Mouse (Mus musculus) B cell, adult 67 days (primary cell): ENCODE data around the gene Gm11034. TPM values are rescaled to one million over a fixed set of nuclear protein-coding genes. Genes with fewer than 3 reads are reported as not detected.

ENCODE experiments used
- total RNA-seq, 2 experiments: library from RNA; stranded (reverse); gene quantifications; 4 replicates each; pipeline ENCODE4 v1.2.4; 2023

The Gm11034 gene
- total RNA-seq: not detected

GRCm38 (mm10) chr8:72213536-72213935 lies at the start of gene Gm11034:
Gene Gm11034, minus strand, starts transcription at chr8:72213636.

GRCm38 (mm10) chr8:72239499-72240402 lies 26.3 kb upstream of the Gm11034 start, which contains the start of gene Ap1m1:
Gene Ap1m1, plus strand, starts transcription at chr8:72240018.

GRCm38 (mm10) chr8:72219541-72220363 lies 6.3 kb upstream of the Gm11034 start, which contains the start of gene Fam32a:
Gene Fam32a, plus strand, starts transcription at chr8:72219730.

GRCm38 (mm10) chr8:72212751-72213150 lies 685 bp downstream of the Gm11034 start, which contains the start of gene Cib3:
Gene Cib3, minus strand, starts transcription at chr8:72212837.

GRCm38 (mm10) chr8:72189417-72190214 lies 23.8 kb downstream of the Gm11034 start, which contains the start of gene Hsh2d:
Gene Hsh2d, plus strand, starts transcription at chr8:72189638.

Other genes starting within 250 kb of the Gm11034 start
- 100 to 1,000 TPM; 194 to 214 TPM for gene Cyp4f18, start 204.0 kb downstream of the Gm11034 start, total RNA-seq
- not detected for gene Olfr372, start 172.4 kb downstream of the Gm11034 start, total RNA-seq
- gene Olfr373, start 130.5 kb downstream of the Gm11034 start, total RNA-seq: not detected
- gene Olfr374, start 106.6 kb downstream of the Gm11034 start, total RNA-seq: under 1 TPM; 0.09 to 0.27 TPM
- 100 to 1,000 TPM; 241 to 290 TPM for gene Tpm4, start 78.7 kb downstream of the Gm11034 start, total RNA-seq
- gene Rab8a, start 52.4 kb downstream of the Gm11034 start, total RNA-seq: 100 to 1,000 TPM; 152 to 153 TPM
- gene Hsh2d, start 24.0 kb downstream of the Gm11034 start, total RNA-seq: 10 to 100 TPM; 28.4 to 44.0 TPM
- not detected for gene Cib3, start 799 bp downstream of the Gm11034 start, total RNA-seq
- gene Fam32a, start 6.1 kb upstream of the Gm11034 start, total RNA-seq: 10 to 100 TPM; 69.0 to 86.6 TPM
- gene Ap1m1, start 26.4 kb upstream of the Gm11034 start, total RNA-seq: 100 to 1,000 TPM; 204 to 217 TPM
- gene Gm10282, start 91.6 kb upstream of the Gm11034 start, total RNA-seq: 10 to 100 TPM; 15.6 to 16.1 TPM
- 1,000 to 10,000 TPM; 1,584 to 2,812 TPM for gene Klf2, start 105.4 kb upstream of the Gm11034 start, total RNA-seq
- gene Eps15l1, start 207.8 kb upstream of the Gm11034 start, total RNA-seq: 100 to 1,000 TPM; 105 to 107 TPM
- gene Calr3, start 230.2 kb upstream of the Gm11034 start, total RNA-seq: under 1 TPM; 0.42 to 0.49 TPM
- gene 1700030K09Rik, start 230.2 kb upstream of the Gm11034 start, total RNA-seq: 10 to 100 TPM; 41.9 to 45.0 TPM